Mouse (Mus musculus) thymus, postnatal 25 days (tissue): ENCODE measurements around the gene Plin4.

ENCODE experiments used
- DNase-seq: peaks from one replicate; pipeline ENCODE4 v3.0.0; 2022

Plin4 gene

DNA sequence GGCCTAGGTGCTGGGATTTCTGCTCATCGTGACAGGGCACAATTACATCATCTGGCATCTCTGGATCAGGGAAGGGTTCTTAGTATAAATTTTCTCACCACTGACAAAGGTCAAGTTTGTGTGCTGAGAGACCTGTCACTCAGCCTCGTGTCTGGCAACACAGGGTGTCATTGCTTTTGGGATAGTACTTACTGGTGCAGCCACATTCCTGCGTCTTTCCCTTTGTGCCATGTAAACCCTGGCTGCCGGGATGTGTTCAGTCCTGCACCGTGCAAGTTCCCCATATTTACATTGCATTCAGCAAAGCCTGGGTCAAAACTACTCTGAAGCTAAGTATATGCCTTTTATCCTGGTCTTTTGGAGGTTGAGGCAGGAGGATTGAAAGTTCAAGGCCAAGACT, 58.2 kb downstream of the Plin4 start:
- no peak for DNase-seq
